Mouse (Mus musculus) CD8-positive naive resting alpha-beta T cell, adult 2 months (primary cell): ENCODE measurements at regions not wholly inside any gene's neighbourhood (a gene's known extent, or its start where the extent isn't known, plus 50 kb on each side); places are given as distances from the start of the nearest gene placed in this dataset.
"Not testable (repeated sequence)": the region's sequence is repeated elsewhere in the genome, so short reads cannot be mapped to it uniquely, and the experiment has no call there.

Experiments
- DNase-seq, 2 experiments: peaks; one replicate each; pipeline ENCODE4 v3.0.0; 2022; ENCODE audit warnings: low read depth in 2 of 2, low spot score in 2 of 2

DNA sequence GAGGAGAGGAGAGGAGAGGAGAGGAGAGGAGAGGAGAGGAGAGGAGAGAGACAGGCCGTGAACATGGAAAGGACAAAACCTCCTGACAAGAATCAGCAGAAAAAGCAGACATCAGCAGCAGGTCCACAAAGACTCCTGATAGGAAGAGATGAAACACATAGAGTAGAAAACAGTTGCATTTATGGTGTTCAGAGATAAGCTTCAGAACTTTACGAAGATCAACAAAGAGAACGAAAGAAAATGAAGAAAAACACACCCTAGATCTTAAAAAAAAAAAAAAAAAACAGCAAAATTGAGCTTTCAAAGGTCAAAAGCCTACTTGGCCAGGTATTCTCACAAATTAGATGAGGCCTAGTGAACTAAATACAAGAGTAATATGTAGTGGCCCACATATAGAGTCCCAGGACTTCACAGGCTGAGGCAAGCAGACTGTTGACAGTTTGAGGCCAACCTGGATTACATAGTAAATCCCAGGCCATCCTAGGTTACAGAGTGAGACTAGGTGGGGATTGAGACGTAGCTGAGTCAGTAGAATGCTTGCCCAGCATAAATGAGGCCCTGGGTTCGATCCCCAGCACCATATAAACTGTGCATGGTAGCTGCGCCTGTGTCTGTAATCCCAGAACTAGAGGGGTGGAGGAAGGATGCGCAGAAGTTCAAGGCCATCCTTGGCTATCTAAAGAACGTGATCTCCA lies 111.6 kb upstream of the Klf3 start:
- no peak for DNase-seq

DNA sequence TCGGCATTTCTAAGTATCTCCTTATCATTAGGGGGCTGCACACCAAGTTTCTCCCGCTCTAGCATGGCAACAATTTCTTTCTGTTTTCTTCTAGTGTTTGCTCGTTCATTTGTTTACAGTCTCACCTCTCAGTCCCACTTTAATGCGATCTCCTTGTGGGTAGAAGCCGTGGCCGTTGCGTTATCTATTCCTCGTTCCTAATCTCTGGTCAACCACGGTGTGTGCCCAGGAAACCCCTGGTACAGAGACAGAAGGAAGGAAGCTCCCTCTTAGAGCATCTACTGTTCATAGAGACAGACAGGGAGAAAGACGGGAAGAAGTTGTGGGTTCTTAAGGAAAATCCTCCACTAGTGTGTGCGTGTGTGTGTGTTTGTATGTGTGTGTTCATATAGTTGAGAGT lies 110.9 kb upstream of the Klf3 start:
- DNase-seq = no peak

- DNase-seq = no peak
Measured at GRCm38 (mm10) chr5:64693616-64694015, 109.6 kb upstream of the Klf3 start.

GRCm38 (mm10) chr5:64694606-64695005 lies 108.6 kb upstream of the Klf3 start:
- no peak for DNase-seq

DNA sequence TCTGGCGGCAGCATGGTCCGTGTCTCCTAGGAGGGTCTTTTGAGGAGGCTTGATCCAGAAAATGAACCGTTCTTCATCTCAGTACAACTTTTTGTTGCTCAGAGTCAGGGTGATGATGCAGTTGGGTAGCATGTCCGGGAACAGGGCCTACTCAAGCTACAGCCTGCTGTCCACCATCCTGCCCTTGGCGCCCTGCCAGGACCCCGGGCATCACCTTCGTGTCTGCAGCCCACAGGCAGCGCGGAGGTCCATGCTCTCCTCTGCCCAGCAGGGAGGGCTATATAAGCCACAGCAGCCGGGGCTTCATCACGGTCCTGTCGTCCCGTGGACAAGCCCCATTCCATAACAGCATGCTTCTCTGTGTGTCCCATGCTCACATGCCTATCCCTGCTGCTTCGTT lies 107.1 kb upstream of the Klf3 start:
- DNase-seq = no peak

GRCm38 (mm10) chr5:64697466-64697865 lies 105.7 kb upstream of the Klf3 start:
- no peak for DNase-seq

GRCm38 (mm10) chr5:64698458-64699116 lies 104.6 kb upstream of the Klf3 start:
- DNase-seq = no peak

- no peak for DNase-seq
Measured at GRCm38 (mm10) chr5:64700030-64700429, 103.2 kb upstream of the Klf3 start.

- no peak for DNase-seq
Measured at GRCm38 (mm10) chr5:64701219-64701779, 101.9 kb upstream of the Klf3 start.

DNA sequence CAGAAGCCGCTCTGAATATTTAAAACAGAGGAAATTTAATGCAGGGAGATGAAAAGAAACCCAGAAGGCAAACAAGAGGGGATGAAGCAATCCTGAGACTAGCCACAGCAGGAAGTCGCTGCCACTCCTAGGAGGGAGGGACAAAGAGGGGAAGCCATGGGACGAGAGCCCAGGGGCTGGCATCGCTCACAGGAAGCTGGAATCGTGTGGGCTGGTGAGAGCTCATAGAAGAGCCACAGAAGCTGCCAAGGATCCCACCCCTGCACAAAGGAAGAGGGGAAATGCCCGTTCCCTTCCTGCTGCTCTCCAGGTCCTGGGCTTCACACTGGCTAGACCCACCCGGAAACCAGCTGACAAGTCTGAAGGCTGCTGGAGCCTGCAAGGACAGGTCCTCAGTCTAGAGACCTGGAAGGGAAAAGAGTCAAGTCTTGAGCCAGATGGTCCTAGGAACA lies 101.4 kb upstream of the Klf3 start:
- DNase-seq = no peak

DNA sequence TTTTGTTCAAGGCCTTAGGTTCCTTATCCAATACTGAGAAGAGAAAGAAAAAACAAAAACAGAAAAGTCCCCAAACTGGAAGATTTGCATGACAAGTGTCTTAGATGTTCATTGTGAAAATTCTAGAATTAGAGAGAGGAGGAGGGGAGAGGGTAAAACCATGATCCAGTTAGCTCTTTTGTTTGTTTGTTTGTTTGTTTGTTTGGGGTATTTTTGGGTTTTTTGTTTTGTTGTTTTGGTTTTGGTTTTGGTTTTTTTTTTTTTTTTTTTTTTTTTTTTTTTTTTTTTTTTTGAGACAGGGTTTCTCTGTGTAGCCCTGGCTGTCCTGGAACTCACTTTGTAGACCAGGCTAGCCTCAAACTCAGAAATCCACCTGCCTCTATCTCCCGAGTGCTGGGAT lies 100.8 kb upstream of the Klf3 start:
- DNase-seq = not testable (repeated sequence)

GRCm38 (mm10) chr5:64703091-64703872 lies 99.9 kb upstream of the Klf3 start:
- no peak for DNase-seq

GRCm38 (mm10) chr5:64704144-64704543 lies 99.0 kb upstream of the Klf3 start:
- no peak for DNase-seq

DNA sequence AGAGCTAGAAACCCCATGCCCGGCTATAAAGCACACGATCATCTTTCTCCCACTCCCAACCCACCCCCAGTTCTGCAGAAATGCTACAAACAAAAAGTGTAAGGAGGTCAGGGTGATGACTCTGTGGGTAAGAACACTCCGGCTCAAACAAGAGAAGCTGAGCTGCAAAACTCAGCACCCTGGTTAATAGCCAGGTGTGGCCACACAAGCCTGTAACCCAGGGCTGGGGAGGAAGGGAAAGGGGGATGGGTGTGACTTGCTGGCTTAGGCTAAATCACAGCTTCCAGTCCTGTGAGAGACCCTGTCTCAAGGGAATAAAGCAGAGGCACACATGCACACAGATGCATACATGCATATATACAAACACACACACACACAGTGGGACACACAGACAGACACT lies 96.6 kb upstream of the Klf3 start:
- no peak for DNase-seq

- DNase-seq = no peak
Measured at GRCm38 (mm10) chr5:64709146-64709545, 94.0 kb upstream of the Klf3 start.

- no peak for DNase-seq
Measured at GRCm38 (mm10) chr5:64710236-64710635, 93.0 kb upstream of the Klf3 start.

- no peak for DNase-seq
Measured at GRCm38 (mm10) chr5:64710968-64711367, 92.2 kb upstream of the Klf3 start.

DNA sequence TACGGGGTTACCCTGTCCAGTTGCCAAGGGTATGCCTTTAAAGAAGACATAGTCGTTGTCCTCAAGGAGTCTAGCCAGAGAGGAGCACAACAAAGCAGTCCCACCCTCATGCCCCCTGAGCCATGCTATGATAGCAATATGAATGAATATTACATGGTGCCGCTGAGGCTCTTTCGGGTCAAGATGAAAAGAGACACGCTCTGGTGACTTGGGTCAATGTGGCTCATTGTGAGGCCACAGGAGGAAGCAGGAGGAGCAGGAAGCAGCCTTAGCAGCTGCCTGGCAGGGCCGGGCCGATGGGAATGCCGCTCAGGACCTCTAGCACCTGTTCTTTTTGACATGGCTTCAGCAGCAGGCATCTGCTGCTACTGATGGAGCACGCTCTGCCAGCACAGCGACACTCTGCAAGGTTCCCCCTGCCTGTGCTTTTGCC lies 89.0 kb upstream of the Klf3 start:
- DNase-seq = no peak

- DNase-seq = no peak
Measured at GRCm38 (mm10) chr5:64714710-64715109, 88.5 kb upstream of the Klf3 start.

GRCm38 (mm10) chr5:64716551-64716950 lies 86.6 kb upstream of the Klf3 start:
- DNase-seq = no peak

- DNase-seq = no peak
Measured at GRCm38 (mm10) chr5:64722211-64722610, 81.0 kb upstream of the Klf3 start.

DNA sequence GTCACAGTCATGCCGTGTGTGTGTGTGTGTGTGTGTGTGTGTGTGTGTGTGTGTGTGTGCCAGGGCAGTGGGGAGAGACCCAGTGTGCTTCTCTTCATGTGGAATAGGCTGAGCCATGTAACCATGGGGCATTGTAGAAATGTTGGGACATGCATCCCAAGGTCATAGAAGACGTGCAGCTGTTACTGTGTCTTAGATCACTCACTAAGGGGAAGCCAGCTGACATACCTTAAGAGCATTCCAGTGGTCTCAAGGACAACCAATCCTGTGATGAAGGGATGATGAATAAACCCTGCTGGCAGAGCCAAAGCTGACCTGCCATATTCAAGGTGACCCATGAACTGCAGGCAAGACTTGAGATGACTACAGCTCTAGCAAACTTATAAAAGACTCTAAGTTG lies 75.3 kb upstream of the Klf3 start:
- no peak for DNase-seq
